Mouse (Mus musculus): ENCODE results near the gene Zdhhc17. TPM values are rescaled to one million over a fixed set of nuclear protein-coding genes. Genes with fewer than 3 reads are reported as not detected.
A peak's percentile ranks its signal among the peaks of the same experiment; 100 is the strongest.

Gene Zdhhc17
- polyA plus RNA-seq, 1 experiment from 2014 or later, result 22.0 TPM

DNA sequence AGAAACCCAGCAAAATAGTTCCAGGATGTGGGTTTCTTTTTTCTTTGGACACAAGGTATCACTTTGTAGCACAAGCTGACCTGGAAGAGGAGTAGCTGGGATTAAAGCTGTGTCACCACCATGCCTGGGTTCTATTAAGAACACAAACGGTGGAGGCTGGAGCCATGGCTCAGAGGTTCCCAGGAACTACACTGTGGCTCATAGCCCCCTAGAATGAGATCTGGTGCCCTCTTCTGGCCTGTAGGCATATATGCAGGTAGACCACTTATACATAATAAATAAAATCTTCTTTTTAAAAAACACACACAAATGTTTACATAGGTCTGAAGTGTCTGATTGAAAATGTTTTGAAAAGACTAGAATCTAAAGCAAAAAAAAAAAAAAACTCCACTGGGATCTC is 33.9 kb downstream of the Zdhhc17 start:
- H3K36me3 ChIP-seq, result peaks cover 19% of the 10 kb centered on the region
- H3K4me1 ChIP-seq, result no peaks in the 10 kb centered on the region
- H3K27ac ChIP-seq, result no peak overlapping the region
- no peaks in the 10 kb centered on the region for H3K27me3 ChIP-seq
- no peak overlapping the region for H3K4me3 ChIP-seq
- no peaks in the 10 kb centered on the region for H3K9me3 ChIP-seq
- H3K4me2 ChIP-seq, result no peak overlapping the region
- WGBS, result 4% methylated on average over 1 of the region's 1 CpGs
- no peak overlapping the region for H3K9ac ChIP-seq
- ATAC-seq (ENCODE audit: insufficient number of reproducible peaks, low FRiP score, low TSS enrichment, low read depth), result no peak

DNA sequence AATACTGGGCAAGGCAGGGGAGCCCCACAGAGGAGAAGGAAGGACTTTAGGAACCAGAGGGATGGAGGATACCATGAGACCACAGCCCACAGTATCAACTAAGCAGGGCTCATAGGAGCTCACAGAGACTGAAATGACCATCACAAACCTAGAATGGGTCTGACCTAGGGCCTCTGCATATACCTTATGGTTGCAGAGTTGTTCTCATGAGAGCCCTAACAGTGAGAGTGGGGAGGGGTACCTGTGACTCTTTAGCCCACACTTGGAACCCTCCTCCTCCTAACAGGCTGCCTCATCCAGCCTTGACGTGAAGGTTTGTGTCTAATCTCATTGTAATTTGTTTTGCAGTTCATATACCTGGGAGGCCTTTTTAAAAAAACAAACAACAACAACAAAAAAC is 35.1 kb downstream of the Zdhhc17 start:
- Histone ChIP-seq H3K27ac (no peak overlapping the region), H3K4me3 (no peak overlapping the region), H3K9ac (no peak overlapping the region), H3K9me3 (no peaks in the 10 kb centered on the region), H3K4me1 (no peaks in the 10 kb centered on the region), H3K36me3 (peaks cover 22% of the 10 kb centered on the region; the same call in 1 of the 2 replicates), H3K4me2 (no peak overlapping the region), H3K27me3 (no peaks in the 10 kb centered on the region)
- 77% methylated on average over 1 of the region's 1 CpGs for WGBS
- ATAC-seq (ENCODE audit: insufficient number of reproducible peaks, low FRiP score, low TSS enrichment, low read depth), result no peak

DNA sequence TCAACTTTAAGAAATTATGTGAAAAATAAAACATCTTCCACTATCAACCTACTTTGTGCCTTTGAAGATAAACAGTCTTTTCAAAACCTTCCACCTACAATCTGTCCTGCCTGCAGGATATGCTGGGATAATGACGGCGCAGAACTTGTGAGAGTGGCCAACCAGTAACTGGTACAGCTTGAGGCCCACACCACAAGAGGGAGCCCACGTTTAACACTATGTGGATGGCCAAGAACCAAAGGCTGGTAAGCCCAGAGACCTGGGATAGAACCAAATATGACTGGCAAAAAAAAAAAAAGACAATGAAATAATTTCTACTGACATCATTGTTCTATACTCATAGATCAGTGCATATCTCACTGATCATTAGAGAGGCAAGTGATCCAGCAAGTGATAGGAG is 35.5 kb downstream of the Zdhhc17 start:
- Histone ChIP-seq H3K4me1 (no peaks in the 10 kb centered on the region), H3K9me3 (no peaks in the 10 kb centered on the region), H3K4me3 (no peak overlapping the region), H3K27me3 (no peaks in the 10 kb centered on the region), H3K9ac (no peak overlapping the region), H3K27ac (no peak overlapping the region), H3K36me3 (peaks cover 24% of the 10 kb centered on the region; the same call in 1 of the 2 replicates), H3K4me2 (no peak overlapping the region)
- WGBS, result 52% methylated on average over 3 of the region's 3 CpGs
- no peak for ATAC-seq (ENCODE audit: insufficient number of reproducible peaks, low FRiP score, low TSS enrichment, low read depth)

DNA sequence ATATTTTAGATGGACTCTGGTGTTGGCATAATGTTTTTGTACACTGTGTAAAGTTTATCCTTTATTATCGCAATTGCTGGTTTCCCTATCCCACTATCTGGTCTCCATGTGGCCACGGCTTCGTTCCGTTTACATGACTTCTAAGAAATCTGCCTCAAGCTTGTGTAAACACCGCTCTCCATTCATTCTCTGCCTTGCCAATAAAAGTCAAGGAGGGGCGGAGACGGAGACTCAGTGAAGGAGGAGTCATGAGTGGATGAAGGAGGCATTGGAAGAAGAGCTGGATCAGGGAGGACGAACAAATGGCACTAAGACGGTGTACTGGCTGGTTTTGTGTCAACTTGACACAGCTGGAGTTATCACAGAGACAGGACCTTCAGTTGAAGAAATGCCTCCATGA is 37.9 kb downstream of the Zdhhc17 start:
- Histone ChIP-seq H3K9me3 (no peaks in the 10 kb centered on the region), H3K36me3 (peaks cover 29% of the 10 kb centered on the region), H3K4me1 (no peaks in the 10 kb centered on the region), H3K27ac (no peak overlapping the region), H3K27me3 (no peaks in the 10 kb centered on the region), H3K9ac (no peak overlapping the region), H3K4me2 (no peak overlapping the region), H3K4me3 (no peak overlapping the region)
- ATAC-seq (ENCODE audit: insufficient number of reproducible peaks, low FRiP score, low TSS enrichment, low read depth), result no peak
- 64% methylated on average over 9 of the region's 9 CpGs for WGBS

GRCm38 (mm10) chr10:110971483-110971882 is 38.5 kb downstream of the Zdhhc17 start:
- no peaks in the 10 kb centered on the region for H3K9me3 ChIP-seq
- no peaks in the 10 kb centered on the region for H3K4me1 ChIP-seq
- H3K9ac ChIP-seq, result no peak overlapping the region
- H3K27me3 ChIP-seq, result no peaks in the 10 kb centered on the region
- H3K27ac ChIP-seq, result no peak overlapping the region
- peaks cover 31% of the 10 kb centered on the region for H3K36me3 ChIP-seq
- H3K4me2 ChIP-seq, result no peak overlapping the region
- 76% methylated on average over 6 of the region's 6 CpGs for WGBS
- H3K4me3 ChIP-seq, result no peak overlapping the region
- ATAC-seq (ENCODE audit: insufficient number of reproducible peaks, low FRiP score, low TSS enrichment, low read depth), result no peak

- no peak overlapping the region for H3K4me2 ChIP-seq
- no peaks in the 10 kb centered on the region for H3K27me3 ChIP-seq
- no peak overlapping the region for H3K4me3 ChIP-seq
- H3K27ac ChIP-seq, result no peak overlapping the region
- no peak for ATAC-seq (ENCODE audit: insufficient number of reproducible peaks, low FRiP score, low TSS enrichment, low read depth)
- no peaks in the 10 kb centered on the region for H3K4me1 ChIP-seq
- peaks cover 31% of the 10 kb centered on the region for H3K36me3 ChIP-seq
- no peaks in the 10 kb centered on the region for H3K9me3 ChIP-seq
- no peak overlapping the region for H3K9ac ChIP-seq
- 83% methylated on average over 3 of the region's 3 CpGs for WGBS
These were observed 38.9 kb downstream of the Zdhhc17 start for GRCm38 (mm10) chr10:110971044-110971443.

- 34% methylated on average over 1 of the region's 1 CpGs for WGBS
These were observed 47.8 kb downstream of the Zdhhc17 start for GRCm38 (mm10) chr10:110962172-110962571.

DNA sequence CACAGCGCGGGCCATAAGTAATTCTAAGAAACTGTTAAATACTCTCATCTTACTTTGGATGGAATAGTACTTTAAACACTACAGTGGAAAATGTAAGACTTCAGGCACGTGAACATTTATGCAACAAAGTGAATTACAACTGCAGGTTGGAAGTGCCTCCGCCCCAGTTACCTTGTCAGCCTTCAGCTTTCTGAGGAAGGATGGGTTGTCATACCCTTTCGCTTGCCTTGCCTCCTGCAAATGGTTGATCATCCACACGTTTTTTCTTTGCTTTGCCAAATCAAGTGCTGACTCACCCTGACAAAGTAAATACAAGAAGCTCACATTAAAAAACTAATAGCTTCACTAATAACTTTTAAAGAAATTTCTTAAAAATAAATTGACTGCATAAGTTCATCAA is 49.1 kb downstream of the Zdhhc17 start:
- WGBS, result 87% methylated on average over 6 of the region's 6 CpGs

More at GRCm38 (mm10) chr10:110962172-110962571, 47.8 kb downstream of the Zdhhc17 start:
- H3K9me3 ChIP-seq, result no peaks in the 10 kb centered on the region
- H3K4me1 ChIP-seq, result no peaks in the 10 kb centered on the region
- no peak overlapping the region for H3K9ac ChIP-seq
- H3K4me3 ChIP-seq, result no peak overlapping the region
- no peak overlapping the region for H3K4me2 ChIP-seq
- H3K27ac ChIP-seq, result no peak overlapping the region
- no peaks in the 10 kb centered on the region for H3K27me3 ChIP-seq
- ATAC-seq (ENCODE audit: insufficient number of reproducible peaks, low FRiP score, low TSS enrichment, low read depth), result no peak
- H3K36me3 ChIP-seq, result peaks cover 24% of the 10 kb centered on the region

DNA sequence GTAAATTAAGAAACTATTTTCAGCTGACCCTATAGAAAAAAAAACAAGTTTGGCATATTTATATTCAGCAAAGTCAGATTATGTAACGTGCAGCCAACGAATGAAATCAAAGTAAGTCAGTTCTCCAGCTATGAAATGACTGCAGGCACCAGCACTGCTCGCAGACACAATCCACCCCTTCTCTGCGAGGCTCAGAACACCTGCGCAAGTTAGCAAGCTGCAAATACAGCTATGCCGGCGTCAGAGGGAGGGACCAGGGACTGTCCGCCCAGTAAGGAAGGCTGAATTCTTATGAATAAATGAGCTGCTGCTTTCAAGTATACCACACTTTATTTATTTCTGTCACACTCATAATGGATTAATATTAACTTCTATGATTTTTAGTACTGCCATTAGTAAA is 50.2 kb downstream of the Zdhhc17 start:
- H3K9ac ChIP-seq, result no peak overlapping the region
- WGBS, result 87% methylated on average over 8 of the region's 8 CpGs
- no peaks in the 10 kb centered on the region for H3K27me3 ChIP-seq
- H3K27ac ChIP-seq, result no peak overlapping the region
- no peak for ATAC-seq (ENCODE audit: insufficient number of reproducible peaks, low FRiP score, low TSS enrichment, low read depth)
- no peaks in the 10 kb centered on the region for H3K4me1 ChIP-seq
- peaks cover 31% of the 10 kb centered on the region for H3K36me3 ChIP-seq
- H3K9me3 ChIP-seq, result no peaks in the 10 kb centered on the region
- no peak overlapping the region for H3K4me2 ChIP-seq
- no peak overlapping the region for H3K4me3 ChIP-seq

More for the DNA sequence above, 49.1 kb downstream of the Zdhhc17 start:
- Histone ChIP-seq H3K9ac (no peak overlapping the region), H3K9me3 (no peaks in the 10 kb centered on the region), H3K27me3 (no peaks in the 10 kb centered on the region), H3K4me2 (no peak overlapping the region), H3K4me3 (no peak overlapping the region), H3K4me1 (no peaks in the 10 kb centered on the region), H3K27ac (no peak overlapping the region), H3K36me3 (peaks cover 24% of the 10 kb centered on the region)
- ATAC-seq (ENCODE audit: insufficient number of reproducible peaks, low FRiP score, low TSS enrichment, low read depth), result no peak

GRCm38 (mm10) chr10:110958879-110959278 is 51.1 kb downstream of the Zdhhc17 start:
- Histone ChIP-seq H3K27ac (no peak overlapping the region), H3K4me1 (no peaks in the 10 kb centered on the region), H3K4me2 (no peak overlapping the region), H3K4me3 (no peak overlapping the region), H3K9ac (no peak overlapping the region), H3K9me3 (no peaks in the 10 kb centered on the region), H3K27me3 (no peaks in the 10 kb centered on the region), H3K36me3 (peaks cover 32% of the 10 kb centered on the region)
- WGBS, result 94% methylated on average over 6 of the region's 6 CpGs
- no peak for ATAC-seq (ENCODE audit: insufficient number of reproducible peaks, low FRiP score, low TSS enrichment, low read depth)

- Histone ChIP-seq H3K27ac (peak overlapping the region; percentile 63), H3K4me1 (peaks cover 3% of the 10 kb centered on the region; the same call in 1 of the 2 replicates), H3K27me3 (no peaks in the 10 kb centered on the region), H3K36me3 (peaks cover 27% of the 10 kb centered on the region), H3K4me2 (no peak overlapping the region), H3K9me3 (no peaks in the 10 kb centered on the region), H3K4me3 (no peak overlapping the region), H3K9ac (no peak overlapping the region)
- 59% methylated on average over 9 of the region's 9 CpGs for WGBS
- ATAC-seq (ENCODE audit: insufficient number of reproducible peaks, low FRiP score, low TSS enrichment, low read depth), result peak; percentile 88
These were observed 56.9 kb downstream of the Zdhhc17 start for GRCm38 (mm10) chr10:110952937-110953451.

DNA sequence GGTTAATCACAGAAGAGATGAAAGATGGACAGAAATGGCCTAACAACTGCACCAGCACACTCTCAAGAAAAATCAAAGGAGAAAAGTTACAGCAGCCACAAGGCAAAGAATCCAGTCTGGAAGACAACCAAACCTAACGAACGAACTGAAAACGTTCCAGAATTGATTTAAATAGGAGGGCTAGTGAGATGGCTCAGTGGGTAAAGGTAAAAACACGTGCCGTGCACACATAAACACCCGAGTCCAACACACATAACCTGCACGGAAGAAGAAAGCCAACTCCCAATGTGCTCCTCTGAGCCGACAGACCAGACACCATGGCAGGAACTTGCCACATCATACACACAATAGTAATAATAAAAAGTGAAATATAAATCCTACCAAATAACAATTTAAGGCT is 57.7 kb downstream of the Zdhhc17 start:
- H3K27ac ChIP-seq, result peak overlapping the region; percentile 63
- H3K27me3 ChIP-seq, result no peaks in the 10 kb centered on the region
- no peak overlapping the region for H3K4me2 ChIP-seq
- no peak for ATAC-seq (ENCODE audit: insufficient number of reproducible peaks, low FRiP score, low TSS enrichment, low read depth)
- H3K9me3 ChIP-seq, result no peaks in the 10 kb centered on the region
- H3K36me3 ChIP-seq, result peaks cover 29% of the 10 kb centered on the region
- WGBS, result 68% methylated on average over 8 of the region's 8 CpGs
- no peak overlapping the region for H3K9ac ChIP-seq
- H3K4me3 ChIP-seq, result no peak overlapping the region
- H3K4me1 ChIP-seq, result peaks cover 3% of the 10 kb centered on the region; the same call in 1 of the 2 replicates

- Histone ChIP-seq H3K27ac (no peak overlapping the region), H3K27me3 (no peaks in the 10 kb centered on the region), H3K36me3 (peaks cover 24% of the 10 kb centered on the region), H3K9me3 (no peaks in the 10 kb centered on the region), H3K4me1 (peaks cover 3% of the 10 kb centered on the region; the same call in 1 of the 2 replicates), H3K4me3 (no peak overlapping the region), H3K4me2 (no peak overlapping the region), H3K9ac (no peak overlapping the region)
- 79% methylated on average over 4 of the region's 4 CpGs for WGBS
- ATAC-seq (ENCODE audit: insufficient number of reproducible peaks, low FRiP score, low TSS enrichment, low read depth), result no peak
These were observed 58.2 kb downstream of the Zdhhc17 start for GRCm38 (mm10) chr10:110951748-110952147.

Data from limb, embryonic 15.5 days (tissue).